Mouse (Mus musculus) central nervous system, embryonic 14 days (tissue): ENCODE data around the gene Gm9887. TPM values are rescaled to one million over a fixed set of nuclear protein-coding genes. Genes with fewer than 3 reads are reported as not detected.

Experiments used
- polyA plus RNA-seq: library from polyadenylated mRNA; depleted of rRNA; stranded (reverse); fragments of >200 nt; gene quantifications from 2 replicates; pipeline ENCODE4 v1.2.3, GENCODE M21; 2012; rRNA removed

The Gm9887 gene
- 0.20 and 0.26 TPM in 2 replicates for polyA plus RNA-seq

DNA sequence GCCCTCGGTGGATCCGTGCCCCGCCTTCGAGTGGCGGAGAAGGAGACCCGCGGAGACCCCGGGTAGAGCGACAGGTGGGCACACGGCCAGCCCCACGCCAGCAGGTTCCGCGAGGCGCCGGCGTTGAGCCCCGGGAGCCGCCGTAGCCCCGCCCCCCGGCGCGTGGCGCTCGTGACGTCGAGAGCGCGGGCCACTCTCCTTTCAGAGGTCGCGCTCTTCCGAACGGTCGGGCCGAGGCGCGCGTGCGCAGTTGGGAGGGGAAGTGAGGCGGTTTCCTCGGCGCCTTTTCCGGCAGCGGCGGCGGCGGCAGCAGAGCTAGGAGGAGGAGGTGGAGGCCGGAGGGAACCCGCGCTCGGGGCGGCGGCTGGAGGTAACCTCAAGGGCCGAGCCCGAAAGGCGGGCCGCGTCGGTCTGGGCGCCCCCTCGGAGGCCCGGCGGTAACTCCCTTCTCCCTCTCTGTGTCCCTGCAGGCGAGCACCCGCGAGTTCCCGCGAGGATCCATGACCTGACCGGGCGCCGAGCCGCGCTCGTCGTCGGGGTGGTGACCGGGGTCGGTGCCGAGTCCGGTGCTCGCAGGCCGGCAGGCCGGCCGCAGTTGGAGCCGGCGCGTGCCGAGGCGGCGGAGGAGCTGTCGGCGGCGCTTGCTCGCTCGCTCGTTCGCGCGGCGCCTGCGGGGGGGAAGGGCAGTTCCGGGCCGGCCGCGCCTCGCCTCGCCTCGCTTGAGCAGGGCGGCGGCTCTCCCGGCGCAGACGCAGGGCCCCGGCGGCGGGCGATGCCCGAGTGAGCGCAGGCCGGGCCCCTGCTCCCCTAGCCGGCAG, at the start of gene Gm9887, which contains the start of gene Arf6:
Gene Gm9887, minus strand, starts transcription at position 605 of the 818 bp plus-strand sequence.
Gene Arf6, plus strand, starts transcription at position 297 of the 818 bp plus-strand sequence.

DNA sequence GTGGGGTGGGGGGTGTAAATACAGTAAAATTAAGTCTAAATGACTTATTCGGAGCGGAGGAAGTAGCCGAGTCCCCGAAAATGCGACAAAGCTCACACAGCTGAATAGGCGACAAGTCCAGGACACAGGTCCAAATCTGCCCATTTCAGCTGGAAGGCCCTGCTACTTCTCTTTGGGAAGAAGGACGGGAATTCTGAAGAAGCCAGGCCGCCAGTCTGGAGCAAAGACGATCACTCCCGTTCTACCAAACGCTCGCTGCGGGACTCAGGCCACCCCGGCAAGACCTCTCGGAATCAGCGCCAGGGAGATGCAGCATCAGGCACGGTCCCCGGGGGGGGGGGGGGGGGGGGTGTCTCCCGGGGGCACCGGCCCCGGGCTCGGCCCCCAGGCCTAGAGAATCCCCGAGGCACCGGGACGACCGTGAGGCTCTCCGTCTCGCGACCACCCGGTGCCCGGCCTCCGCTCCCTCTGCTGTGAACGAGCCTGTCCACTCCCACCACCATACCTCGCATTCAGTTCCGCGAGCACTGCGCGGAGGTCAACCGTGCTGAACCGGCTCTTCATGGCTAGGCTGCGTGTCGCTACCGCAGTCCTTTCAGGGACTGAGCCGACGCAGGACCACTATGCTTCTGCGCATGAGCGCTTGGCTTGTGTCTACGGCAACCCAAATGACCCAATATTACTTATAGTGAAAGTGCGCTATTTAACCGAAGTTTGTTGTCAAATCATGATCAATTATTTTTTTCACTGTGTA, 15.5 kb downstream of the Gm9887 start, which contains the start of gene Nemf:
Gene Nemf, minus strand, starts transcription at position 620 of the 754 bp plus-strand sequence.

Other genes starting within 250 kb of the Gm9887 start
- 1,832 and 1,852 TPM in 2 replicates for gene Rps29, start 213.3 kb downstream of the Gm9887 start, polyA plus RNA-seq
- 7.5 and 9.5 TPM in 2 replicates for gene Lrr1, start 203.6 kb downstream of the Gm9887 start, polyA plus RNA-seq
- 439 and 444 TPM in 2 replicates for gene Rpl36al, start 188.4 kb downstream of the Gm9887 start, polyA plus RNA-seq
- 19.0 and 20.9 TPM in 2 replicates for gene Mgat2, start 188.3 kb downstream of the Gm9887 start, polyA plus RNA-seq
- gene Gm49383, start 175.4 kb downstream of the Gm9887 start, polyA plus RNA-seq = 5.6 and 6.8 TPM in 2 replicates
- gene Dnaaf2, start 174.0 kb downstream of the Gm9887 start, polyA plus RNA-seq = 4.4 and 5.1 TPM in 2 replicates
- 9.1 and 10.4 TPM in 2 replicates for gene Gm49384, start 168.2 kb downstream of the Gm9887 start, polyA plus RNA-seq
- 13.2 and 14.2 TPM in 2 replicates for gene Pole2, start 144.3 kb downstream of the Gm9887 start, polyA plus RNA-seq
- 3.2 and 7.1 TPM in 2 replicates for gene Klhdc1, start 131.3 kb downstream of the Gm9887 start, polyA plus RNA-seq
- gene Klhdc2, start 75.8 kb downstream of the Gm9887 start, polyA plus RNA-seq = 173 and 195 TPM in 2 replicates
- gene Nemf, start 15.3 kb downstream of the Gm9887 start, polyA plus RNA-seq = 37.7 and 37.8 TPM in 2 replicates
- gene Arf6, start 308 bp downstream of the Gm9887 start, polyA plus RNA-seq = 65.7 and 69.5 TPM in 2 replicates
- gene Vcpkmt, start 210.6 kb upstream of the Gm9887 start, polyA plus RNA-seq = 19.9 and 21.9 TPM in 2 replicates